Mouse (Mus musculus): ENCODE data around the gene Kcnh5. TPM values are rescaled to one million over a fixed set of nuclear protein-coding genes. Genes with fewer than 3 reads are reported as not detected.

Kcnh5 gene
- 0.24 TPM for total RNA-seq (2023)

GRCm38 (mm10) chr12:75176691-75177645, at the start of gene Kcnh5:
TSS of gene Kcnh5 (minus strand) at chr12:75177332.

Other genes with a start within 250 kb of the Kcnh5 start
- 0.41 TPM for gene Rhoj, start 131.0 kb upstream of the Kcnh5 start, total RNA-seq (2023)
- not detected for gene Gphb5, start 239.4 kb upstream of the Kcnh5 start, total RNA-seq (2023)

All from CD4-positive naive resting alpha-beta T cell, adult 57 days (primary cell).